Mouse (Mus musculus): ENCODE measurements at regions not wholly inside any gene's neighbourhood (a gene's known extent, or its start where the extent isn't known, plus 50 kb on each side); places are given as distances from the start of the nearest gene placed in this dataset.

DNA sequence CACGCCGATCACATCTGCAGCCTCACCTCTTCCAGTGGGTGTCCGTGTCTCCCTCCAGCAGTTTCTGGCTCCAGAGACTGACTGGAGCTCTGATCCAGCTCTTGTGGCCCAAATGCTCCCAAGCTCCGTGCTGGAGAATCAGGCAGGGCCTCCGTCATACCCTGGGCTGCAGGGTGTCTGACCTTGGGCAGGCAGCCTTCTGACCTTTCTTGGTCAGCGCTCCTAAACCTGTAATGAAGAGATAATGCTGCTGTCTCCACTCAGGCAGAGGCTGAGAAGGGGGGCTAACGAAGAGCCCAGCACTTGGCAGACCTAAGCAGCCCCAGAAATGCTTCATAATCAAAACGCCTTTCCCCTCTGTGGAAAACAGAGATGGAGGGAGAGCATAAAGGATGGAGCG lies 89.9 kb upstream of the Mef2a start:
- no peak for DNase-seq

GRCm38 (mm10) chr7:67461333-67462255 lies 88.9 kb upstream of the Mef2a start:
- DNase-seq: no peak

GRCm38 (mm10) chr7:67459810-67460209 lies 87.2 kb upstream of the Mef2a start:
- no peak for DNase-seq

DNA sequence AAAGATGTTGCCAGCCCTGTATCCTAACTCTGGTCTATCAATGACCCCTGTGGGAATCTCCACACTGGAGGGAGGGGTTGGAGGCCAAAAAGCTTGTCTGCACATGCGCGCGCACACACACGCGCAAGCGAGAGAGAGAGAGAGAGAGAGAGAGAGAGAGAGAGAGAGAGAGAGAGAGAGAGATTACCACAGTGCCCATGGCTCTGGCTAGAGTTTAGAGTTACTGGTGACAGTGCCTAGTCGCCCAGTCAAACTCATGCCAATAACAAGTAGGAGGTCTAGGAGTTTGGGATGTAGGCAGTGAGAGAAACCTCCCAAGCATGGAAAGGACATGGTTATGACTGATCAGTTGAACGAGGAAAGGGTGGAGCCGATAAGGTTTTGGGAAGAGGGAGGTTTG lies 86.6 kb upstream of the Mef2a start:
- no peak for DNase-seq

- no peak for DNase-seq
Measured at GRCm38 (mm10) chr7:67458640-67459039, 86.0 kb upstream of the Mef2a start.

GRCm38 (mm10) chr7:67457898-67458297 lies 85.2 kb upstream of the Mef2a start:
- DNase-seq: no peak

DNA sequence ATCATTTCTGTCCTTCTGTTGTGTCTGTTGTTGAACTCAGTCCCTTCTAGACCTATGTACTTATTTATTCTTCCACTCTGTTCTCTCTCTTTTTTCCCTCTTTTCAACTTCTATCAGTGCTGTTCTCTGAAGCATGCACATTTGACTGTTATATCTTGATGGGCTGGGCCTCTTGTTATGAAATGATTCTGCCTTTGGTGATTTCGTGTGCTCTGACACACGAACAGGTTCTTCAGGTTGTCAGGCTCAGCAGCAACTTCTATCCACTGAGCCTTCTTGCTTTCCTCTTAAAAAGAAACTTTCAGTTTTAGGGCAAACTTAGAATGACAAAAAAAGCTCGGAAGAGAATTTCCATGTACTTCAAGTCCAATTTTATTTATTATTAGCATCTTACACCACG lies 83.4 kb upstream of the Mef2a start:
- no peak for DNase-seq

DNA sequence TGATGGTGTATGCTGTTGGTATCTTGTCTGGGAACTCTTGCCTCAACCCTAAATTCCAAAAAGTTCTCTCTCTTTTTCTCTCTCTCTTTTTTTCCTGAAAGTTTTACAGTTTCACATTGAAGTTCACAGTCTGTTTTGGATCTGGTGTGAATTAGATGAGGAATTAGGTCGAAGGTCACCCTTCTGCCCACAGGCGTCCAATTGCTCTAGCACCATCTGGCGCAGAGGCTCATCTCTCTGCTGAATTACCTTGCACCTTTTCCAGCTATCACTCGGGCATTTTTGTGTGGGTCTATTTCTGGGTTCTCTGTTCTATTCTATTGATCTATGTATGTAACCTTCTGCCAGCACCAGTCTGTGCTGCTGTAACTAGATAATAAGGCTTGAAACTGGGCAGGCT lies 81.8 kb upstream of the Mef2a start:
- no peak for DNase-seq

- DNase-seq: no peak
Measured at GRCm38 (mm10) chr7:67451157-67451793, 78.6 kb upstream of the Mef2a start.

DNA sequence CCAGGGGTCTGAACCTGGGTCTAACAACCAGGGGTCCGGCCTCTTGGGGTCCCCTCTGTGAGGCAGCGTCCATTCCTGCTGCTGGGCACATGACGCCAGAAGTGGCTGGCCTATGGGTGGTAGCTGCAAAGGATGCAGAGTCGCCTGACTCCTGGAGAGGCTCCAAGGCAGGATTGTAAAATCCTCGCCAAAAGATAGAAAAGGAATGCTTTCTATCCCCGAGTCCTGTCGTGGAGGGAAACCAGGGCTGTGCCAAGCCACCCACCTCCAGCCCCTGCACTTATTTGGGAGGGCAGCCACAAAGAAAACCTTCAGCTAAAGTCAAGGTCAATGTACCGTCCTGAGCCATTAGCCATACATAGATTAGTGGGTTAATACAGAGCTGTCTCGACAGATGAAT lies 73.9 kb upstream of the Mef2a start:
- no peak for DNase-seq

DNA sequence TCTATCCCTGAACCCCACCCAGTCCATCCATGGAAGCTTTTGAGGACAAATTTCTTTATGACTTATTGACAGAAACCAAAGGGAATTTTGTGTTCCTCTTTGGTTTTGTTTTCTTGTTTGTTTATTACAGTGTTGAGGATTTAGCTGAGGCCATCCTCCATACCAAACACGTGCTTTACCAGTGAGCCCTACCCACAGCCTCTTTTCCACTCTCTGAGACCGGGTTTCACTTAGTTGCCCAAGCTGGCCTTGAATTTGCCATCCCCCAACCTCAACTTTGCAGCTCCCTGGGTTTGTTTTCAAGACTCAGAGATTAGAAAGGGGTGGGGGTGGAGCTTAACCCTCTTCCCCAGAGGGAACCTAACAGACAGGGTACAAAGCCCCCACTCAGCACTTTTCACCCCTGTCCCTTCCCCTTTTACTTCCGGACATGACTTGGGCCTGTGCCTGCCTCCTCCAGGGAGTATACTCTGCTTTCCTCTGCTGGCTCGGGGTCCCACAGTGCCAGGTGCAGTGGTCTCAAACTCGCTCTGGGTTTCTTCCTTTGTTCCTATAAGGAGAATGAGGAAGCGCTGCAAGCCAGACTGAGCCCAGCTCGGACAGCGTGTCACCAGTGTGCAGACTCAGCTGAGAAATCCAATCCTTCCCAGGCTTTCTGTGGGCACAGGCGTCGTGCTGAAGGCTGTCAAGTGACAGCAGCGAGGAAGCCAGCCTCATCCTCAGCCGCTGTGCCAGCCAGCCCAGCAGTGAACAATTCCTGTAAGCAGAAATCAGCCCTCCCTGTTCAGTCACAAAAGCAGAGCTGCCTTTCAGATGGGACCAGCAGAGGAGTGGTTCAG lies 72.8 kb upstream of the Mef2a start:
- no peak for DNase-seq

DNA sequence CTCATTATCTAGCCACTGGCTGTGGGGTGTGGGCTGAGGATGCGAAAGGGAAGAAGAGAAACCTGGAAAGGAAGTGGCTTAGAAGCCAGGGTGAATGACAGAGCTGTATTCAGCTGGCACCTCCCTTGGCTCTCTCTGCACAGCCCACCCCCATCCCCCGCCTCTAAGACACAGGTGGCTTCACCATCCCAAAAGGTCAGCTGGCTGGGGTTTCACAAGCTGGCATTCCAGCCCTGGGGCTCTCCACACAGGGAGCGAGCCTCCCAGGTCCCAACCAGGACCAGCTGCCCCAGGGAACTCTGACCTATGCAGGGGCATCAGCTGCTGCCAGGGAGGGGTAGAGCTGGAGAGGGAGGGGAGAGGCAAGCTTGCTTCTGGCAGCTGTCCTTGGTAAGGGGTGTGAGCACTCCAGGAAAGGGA lies 71.9 kb upstream of the Mef2a start:
- no peak for DNase-seq

DNA sequence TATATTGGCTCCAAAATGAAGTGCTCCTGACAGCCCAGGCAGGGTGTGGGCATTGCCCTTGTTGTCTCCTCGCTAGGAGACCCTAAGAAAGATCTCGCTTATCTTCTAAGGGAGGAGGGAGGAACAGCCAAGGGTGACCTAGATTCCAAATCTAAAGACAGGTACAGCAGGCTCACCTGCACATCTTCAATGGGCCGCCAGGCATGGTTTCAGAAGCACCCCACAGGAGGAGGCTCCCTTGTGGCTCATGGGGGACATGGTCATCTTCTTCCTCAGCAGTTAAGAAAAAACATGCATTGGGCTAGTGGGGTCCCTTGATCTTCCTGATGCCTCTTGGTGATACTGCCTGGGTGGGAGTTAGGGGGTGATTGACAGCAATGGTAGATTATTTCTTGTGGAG lies 71.0 kb upstream of the Mef2a start:
- DNase-seq: no peak

- peak; percentile 19 to 27 for DNase-seq
Measured at GRCm38 (mm10) chr7:67443001-67443555, 70.4 kb upstream of the Mef2a start.

DNA sequence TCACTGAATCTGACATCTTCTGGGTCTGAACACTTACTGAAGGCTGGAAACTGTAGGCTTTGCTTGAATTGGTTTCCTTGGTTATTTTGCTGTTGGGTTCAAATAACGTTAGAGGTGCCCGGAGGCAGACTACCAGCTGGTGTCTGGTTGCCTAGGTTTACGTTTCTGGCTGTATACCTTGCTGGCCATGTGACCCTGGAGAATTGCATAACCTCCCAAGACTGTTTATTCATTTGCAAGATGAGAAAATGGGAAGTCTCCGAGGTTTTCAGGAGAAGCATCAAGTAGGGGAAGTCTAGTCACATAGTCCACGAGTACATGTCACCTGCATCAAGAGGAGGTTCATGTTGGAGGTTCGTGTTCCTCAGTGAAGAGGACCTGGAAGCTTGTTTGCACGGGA lies 69.6 kb upstream of the Mef2a start:
- DNase-seq: no peak

GRCm38 (mm10) chr7:67440806-67441205 lies 68.1 kb upstream of the Mef2a start:
- DNase-seq: peak; percentile 30 to 38

DNA sequence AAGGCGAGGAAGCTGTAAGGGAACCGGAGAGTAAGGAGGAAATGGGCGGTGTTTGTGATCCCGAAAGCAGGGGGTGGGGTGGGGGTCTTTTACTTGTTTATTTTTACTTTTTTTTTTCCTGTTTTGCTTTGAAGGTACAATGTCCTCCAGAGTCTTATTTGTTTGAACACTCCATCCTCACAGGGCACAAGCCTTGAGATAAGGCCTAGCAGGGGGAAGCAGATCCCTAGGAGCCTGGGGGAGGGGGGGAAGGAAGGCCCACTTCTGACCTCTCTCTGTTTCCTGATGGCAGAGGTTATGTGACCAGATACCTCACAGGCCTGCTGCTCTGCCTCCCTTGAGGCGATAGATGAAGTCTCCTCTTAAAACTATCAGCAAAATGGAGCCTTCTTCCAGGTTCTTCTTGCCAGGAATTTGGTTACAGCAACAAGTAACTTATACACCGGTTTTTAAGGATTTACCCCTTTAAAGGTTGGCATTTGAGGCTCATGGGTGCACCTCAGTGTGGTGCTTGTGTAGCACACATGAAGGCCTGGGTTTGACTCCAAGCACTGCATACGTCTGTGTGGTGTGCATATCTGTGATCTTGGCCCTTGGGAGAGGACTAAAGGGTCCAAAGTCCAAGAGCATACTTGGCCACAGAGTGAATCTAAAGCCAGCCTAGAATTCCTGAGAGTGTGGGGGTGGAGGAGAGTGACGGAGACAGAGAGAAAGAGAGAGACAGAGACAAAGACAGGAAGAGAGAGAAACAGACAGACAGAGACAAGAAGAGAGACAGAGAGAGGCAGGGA lies 64.8 kb upstream of the Mef2a start:
- no peak for DNase-seq

GRCm38 (mm10) chr7:67435643-67436339 lies 63.1 kb upstream of the Mef2a start:
- no peak for DNase-seq

GRCm38 (mm10) chr7:67430987-67431386 lies 58.3 kb upstream of the Mef2a start:
- DNase-seq: no peak

GRCm38 (mm10) chr7:67430041-67430440 lies 57.4 kb upstream of the Mef2a start:
- DNase-seq: no peak

All from cerebellum, postnatal 36 days (tissue).